Mouse (Mus musculus) kidney, adult 8-10 months (tissue): ENCODE data around the gene Mrgpra1.
"Not testable (repeated sequence)": the region's sequence is repeated elsewhere in the genome, so short reads cannot be mapped to it uniquely, and the experiment has no call there.

Source experiments
- DNase-seq, 2 experiments: peaks; one replicate each; pipeline ENCODE4 v3.0.0; 2022

Gene Mrgpra1

GRCm38 (mm10) chr7:47354140-47354539, at the start of gene Mrgpra1:
Mrgpra1 (minus strand) TSS chr7:47354240.
- no peak for DNase-seq

- no peak for DNase-seq
Measured at GRCm38 (mm10) chr7:47401125-47401524, 47.1 kb upstream of the Mrgpra1 start.

GRCm38 (mm10) chr7:47348421-47348820, 5.6 kb downstream of the Mrgpra1 start:
- no peak for DNase-seq

- no peak for DNase-seq
Measured at GRCm38 (mm10) chr7:47345905-47346478, 8.0 kb downstream of the Mrgpra1 start.

- not testable (repeated sequence) for DNase-seq
Measured at GRCm38 (mm10) chr7:47341887-47342286, 12.2 kb downstream of the Mrgpra1 start.

- DNase-seq, result not testable (repeated sequence)
Measured at GRCm38 (mm10) chr7:47341389-47341788, 12.7 kb downstream of the Mrgpra1 start.

GRCm38 (mm10) chr7:47318299-47318698, 35.7 kb downstream of the Mrgpra1 start:
- no peak for DNase-seq

- no peak for DNase-seq
Measured at GRCm38 (mm10) chr7:47312289-47312688, 41.8 kb downstream of the Mrgpra1 start.

GRCm38 (mm10) chr7:47309855-47310254, 44.2 kb downstream of the Mrgpra1 start:
- DNase-seq, result no peak

- DNase-seq, result not testable (repeated sequence)
Measured at GRCm38 (mm10) chr7:47304661-47305060, 49.4 kb downstream of the Mrgpra1 start.

GRCm38 (mm10) chr7:47299612-47300011, 54.4 kb downstream of the Mrgpra1 start:
- DNase-seq, result not testable (repeated sequence)
